Mouse (Mus musculus): ENCODE measurements at regions not wholly inside any gene's neighbourhood (a gene's known extent, or its start where the extent isn't known, plus 50 kb on each side); places are given as distances from the start of the nearest gene placed in this dataset.

DNA sequence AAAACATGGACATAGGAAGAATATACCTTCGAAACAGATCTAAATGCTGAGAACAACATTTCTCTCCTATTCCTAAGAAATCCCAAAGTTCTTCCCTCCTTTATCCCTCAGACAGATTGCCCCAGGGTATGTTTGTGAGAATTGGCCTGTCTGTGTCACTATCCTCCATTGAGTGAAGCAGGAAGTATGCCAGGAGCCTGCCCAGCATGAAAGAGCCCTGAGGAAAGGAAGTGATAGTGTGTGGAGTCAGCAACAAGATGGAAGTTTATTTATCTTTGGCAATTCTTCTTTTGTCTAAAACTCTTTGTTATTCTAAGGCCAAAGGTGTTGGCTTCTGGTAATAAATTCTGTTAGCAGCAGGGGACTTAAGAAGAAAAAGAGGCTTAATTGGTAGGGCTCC, 211.2 kb downstream of the Nfkbiz start:
- TF ChIP-seq CTCF (IDR thresholded peaks at IDR 0.05; ENCODE audit: low read depth) = no peak
- no peak for TF ChIP-seq EP300 (optimal IDR thresholded peaks at IDR 0.05)
